Mouse (Mus musculus): Measurements from ENCODE around the gene Klf15. TPM values are rescaled to one million over a fixed set of nuclear protein-coding genes. Genes with fewer than 3 reads are reported as not detected.

Gene Klf15
- total RNA-seq (2023), result not detected

DNA sequence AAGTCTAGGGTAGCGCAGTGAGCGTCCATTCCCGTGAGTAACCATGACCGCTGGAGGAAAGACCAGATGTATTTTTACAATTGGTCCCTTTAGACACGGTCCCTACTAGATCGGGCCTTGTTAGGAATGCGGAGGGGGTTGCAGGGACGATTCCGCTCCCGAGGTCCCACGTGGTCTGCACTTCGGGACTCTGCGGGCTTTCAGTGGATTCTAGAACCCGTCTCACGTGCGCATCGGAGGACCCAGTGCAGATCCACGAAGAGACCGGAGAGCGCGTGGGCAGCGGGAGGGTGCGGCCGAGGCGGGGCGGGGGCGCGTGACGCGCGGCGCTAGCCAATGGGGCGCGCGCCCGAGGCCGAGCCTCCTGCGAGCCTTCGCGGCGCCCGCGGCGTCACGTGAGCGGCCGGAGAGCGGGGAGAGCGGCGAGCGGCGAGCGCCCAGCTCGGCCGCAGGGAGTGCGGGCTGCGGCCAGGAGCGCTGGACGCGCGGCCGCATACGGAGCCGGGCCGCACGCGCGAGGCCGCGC is at the start of gene Klf15:
Gene Klf15 (plus strand): TSS at position 396 of the 526 bp plus-strand sequence.

GRCm38 (mm10) chr6:90428380-90428974 is 33.9 kb upstream of the Klf15 start, which contains the start of gene Cfap100:
Gene Cfap100 (minus strand): TSS chr6:90428797.

GRCm38 (mm10) chr6:90486176-90486921 is 24.0 kb downstream of the Klf15 start, which contains the start of gene Aldh1l1:
Gene Aldh1l1 (plus strand): TSS chr6:90486427.

Other genes starting within 250 kb of the Klf15 start
- gene Vmn1r53, start 238.1 kb upstream of the Klf15 start, total RNA-seq (2023), result not detected
- not detected for gene Vmn1r54, start 216.3 kb upstream of the Klf15 start, total RNA-seq (2023)
- not detected for gene BC048671, start 161.4 kb upstream of the Klf15 start, total RNA-seq (2023)
- gene Chst13, start 137.4 kb upstream of the Klf15 start, total RNA-seq (2023), result 10 to 100 TPM; 27.6 to 31.0 TPM
- gene Uroc1, start 129.3 kb upstream of the Klf15 start, total RNA-seq (2023), result not detected
- 10 to 100 TPM; 43.5 to 44.8 TPM for gene Zxdc, start 93.1 kb upstream of the Klf15 start, total RNA-seq (2023)
- gene Cfap100, start 33.8 kb upstream of the Klf15 start, total RNA-seq (2023), result not detected
- under 1 TPM in 1 of 2 experiments, not detected in 1; 0.20 TPM for gene Aldh1l1, start 23.9 kb downstream of the Klf15 start, total RNA-seq (2023)
- 10 to 100 TPM; 19.8 to 22.0 TPM for gene Slc41a3, start 142.1 kb downstream of the Klf15 start, total RNA-seq (2023)